Mouse (Mus musculus): ENCODE data around the gene Smc1b.

DNA sequence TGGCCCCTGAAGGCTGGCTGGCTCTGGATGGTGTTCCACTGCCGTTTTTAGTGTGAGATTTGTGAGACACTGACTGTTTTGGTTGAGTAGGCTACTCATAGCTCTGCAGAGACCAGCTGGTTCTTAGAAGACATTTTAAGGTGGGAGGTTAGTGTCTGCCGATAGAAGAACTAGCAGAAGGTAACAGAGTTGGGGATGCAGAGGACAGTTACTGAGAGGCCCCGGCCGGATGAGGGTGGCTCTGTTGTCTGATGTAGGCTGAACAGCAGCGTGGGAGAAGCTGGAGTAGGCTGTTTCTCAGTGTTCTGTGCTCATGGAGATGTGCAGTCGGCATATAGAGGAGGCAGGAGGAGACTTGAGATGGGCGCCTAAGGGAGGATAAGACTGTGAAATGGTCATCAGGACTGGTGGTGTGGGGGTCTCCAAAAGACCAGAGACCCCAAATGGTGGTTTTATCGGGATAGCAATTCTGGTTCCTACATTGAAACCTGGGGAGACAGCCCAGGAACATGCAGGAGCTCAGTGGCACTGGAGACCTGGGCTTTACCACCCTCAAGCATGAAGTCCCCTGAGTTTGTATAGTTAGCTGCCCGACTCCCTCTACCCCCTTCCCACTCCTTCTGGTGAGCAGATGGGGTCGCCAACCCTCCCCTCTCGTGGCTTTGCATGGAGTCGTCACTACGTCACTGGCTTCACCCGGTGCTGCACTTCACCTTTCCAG, 85.4 kb downstream of the Smc1b start:
- no peak for TF ChIP-seq CTCF (conservative IDR thresholded peaks at IDR 0.05; ENCODE audit: low read length)
- no peak for TF ChIP-seq POU5F1 (IDR thresholded peaks at IDR 0.05; ENCODE audit: borderline replicate concordance, low read length)
- TF ChIP-seq NANOG (IDR thresholded peaks at IDR 0.05; ENCODE audit: borderline replicate concordance, low read length), result no peak

Data from E14TG2a.4 (cell line).